25 mouse cellular contexts compared by ENCODE assay signal in genomic region chr9:6336236-6336635, GRCm38 (mm10).
"Had no signal": no experiment of that assay in that cellular context is flagged by ENCODE, and none has a peak within 500 bp of the region (broad histone marks: within the 10 kb centered on the region; RNA-seq: fewer than 3 reads in every experiment).

No protein-coding gene starts in this region.

- H3K4me3 ChIP-seq: gastrocnemius, adult 2 months; heart, embryonic 10.5 days; heart, embryonic 12.5 days; hindbrain, embryonic 10.5 days; hindbrain, embryonic 12.5 days; intestine, embryonic 15.5 days; layer of hippocampus, adult 2 months; limb, embryonic 13.5 days; limb, embryonic 15.5 days; liver, embryonic 13.5 days; liver, embryonic 15.5 days had no signal

- DNase-seq: gastrocnemius, adult 2 months; gastrocnemius, postnatal 10 days; gastrocnemius, postnatal 25 days; heart, adult 18-20 months; heart, postnatal 10 days; heart, postnatal 4 days; kidney, adult 18-20 months; kidney, postnatal 14 days; kidney, postnatal 36 days; left cerebral cortex, postnatal 4 days; liver, embryonic 13.5 days; liver, postnatal 0 days had no signal

- H3K9me3 ChIP-seq: heart, embryonic 10.5 days; heart, embryonic 12.5 days; hindbrain, embryonic 10.5 days; hindbrain, embryonic 12.5 days; intestine, embryonic 15.5 days; limb, embryonic 13.5 days; limb, embryonic 15.5 days; liver, embryonic 13.5 days; liver, embryonic 15.5 days had no signal

- H3K4me2 ChIP-seq: heart, embryonic 12.5 days; hindbrain, embryonic 12.5 days; hindbrain, embryonic 14.5 days; intestine, embryonic 15.5 days; limb, embryonic 13.5 days; limb, embryonic 15.5 days; liver, embryonic 13.5 days; liver, embryonic 15.5 days had no signal

- H3K36me3 ChIP-seq: heart, embryonic 10.5 days; heart, embryonic 12.5 days; hindbrain, embryonic 10.5 days; hindbrain, embryonic 12.5 days; intestine, embryonic 15.5 days; limb, embryonic 13.5 days; limb, embryonic 15.5 days; liver, embryonic 13.5 days; liver, embryonic 15.5 days had no signal

- H3K27ac ChIP-seq: gastrocnemius, adult 2 months; heart, embryonic 10.5 days; hindbrain, embryonic 10.5 days; hindbrain, embryonic 12.5 days; hindbrain, embryonic 14.5 days; intestine, embryonic 15.5 days; layer of hippocampus, adult 2 months; limb, embryonic 13.5 days; limb, embryonic 15.5 days; liver, embryonic 13.5 days; liver, embryonic 15.5 days had no signal

- H3K27me3 ChIP-seq: heart, embryonic 12.5 days; hindbrain, embryonic 12.5 days; intestine, embryonic 15.5 days; limb, embryonic 13.5 days; limb, embryonic 15.5 days; liver, embryonic 13.5 days; liver, embryonic 15.5 days had no signal

- H3K9ac ChIP-seq: heart, embryonic 12.5 days; hindbrain, embryonic 12.5 days; hindbrain, embryonic 14.5 days; intestine, embryonic 15.5 days; limb, embryonic 13.5 days; limb, embryonic 15.5 days; liver, embryonic 13.5 days; liver, embryonic 15.5 days; liver, postnatal 0 days had no signal

- ATAC-seq: hindbrain, embryonic 16.5 days; inflammation-experienced regulatory T-cells, adult 6 months; intestine, embryonic 15.5 days; intestine, postnatal 0 days; liver, postnatal 0 days had no signal

- H3K4me1 ChIP-seq: heart, embryonic 10.5 days; heart, embryonic 12.5 days; hindbrain, embryonic 10.5 days; hindbrain, embryonic 12.5 days; intestine, embryonic 15.5 days; limb, embryonic 15.5 days; liver, embryonic 13.5 days; liver, embryonic 15.5 days had no signal
